Mouse (Mus musculus): ENCODE measurements around the gene Hdac11. TPM values are rescaled to one million over a fixed set of nuclear protein-coding genes. Genes with fewer than 3 reads are reported as not detected.

The Hdac11 gene
- polyA plus RNA-seq, 1 experiment from 2014 or later: 16.2 TPM

DNA sequence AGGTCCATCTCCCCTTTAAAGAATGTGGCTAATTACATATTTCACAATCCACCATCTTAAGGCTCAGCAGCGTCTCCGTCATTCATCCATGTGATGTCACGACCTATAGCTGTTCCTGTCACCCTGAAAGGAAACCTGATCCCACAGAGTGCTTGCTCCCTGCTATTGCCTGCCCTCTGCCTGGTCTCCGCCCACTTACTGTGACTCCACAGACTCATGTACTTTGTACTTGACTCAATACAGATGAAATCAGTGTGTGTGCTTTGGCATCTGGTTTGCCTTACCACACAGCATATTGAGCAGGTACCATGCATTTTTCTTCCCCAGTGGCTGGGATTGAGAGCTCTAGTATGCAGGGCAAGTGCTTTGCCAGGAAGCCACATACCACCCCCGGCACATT is 5.8 kb downstream of the Hdac11 start:
- 80% methylated on average over 5 of the region's 5 CpGs for WGBS
- H3K27me3 ChIP-seq (ENCODE audit: insufficient read depth, low read length): no peaks in the 10 kb centered on the region
- TF ChIP-seq CTCF (IDR thresholded peaks at IDR 0.05; ENCODE audit: low read depth): no peak
- H3K36me3 ChIP-seq (ENCODE audit: insufficient read depth, low read length): no peaks in the 10 kb centered on the region; the same call in 1 of the 2 replicates
- ATAC-seq (replicated peaks; ENCODE audit: low FRiP score, low read depth) (no peak), DNase-seq (ENCODE audit: low spot score) (no peak)
- H3K4me1 ChIP-seq (replicated peaks; ENCODE audit: insufficient read depth, low read length): peaks cover 11% of the 10 kb centered on the region; the same call in 1 of the 2 replicates
- H3K27ac ChIP-seq: no peak overlapping the region
- H3K9me3 ChIP-seq (replicated peaks; ENCODE audit: low read length): no peaks in the 10 kb centered on the region
- no peak overlapping the region for H3K4me3 ChIP-seq (replicated peaks; ENCODE audit: low read depth, low read length)
- no peak overlapping the region for H3K4me2 ChIP-seq (ENCODE audit: low read length)
- H3K9ac ChIP-seq (ENCODE audit: low read depth, low read length): no peak overlapping the region

- DNase-seq (ENCODE audit: low spot score) (no peak), ATAC-seq (replicated peaks; ENCODE audit: low FRiP score, low read depth) (no peak)
- Histone ChIP-seq H3K4me2 (ENCODE audit: low read length) (no peak overlapping the region), H3K9ac (ENCODE audit: low read depth, low read length) (no peak overlapping the region), H3K36me3 (ENCODE audit: insufficient read depth, low read length) (no peaks in the 10 kb centered on the region; the same call in 1 of the 2 replicates), H3K9me3 (replicated peaks; ENCODE audit: low read length) (no peaks in the 10 kb centered on the region), H3K27ac (no peak overlapping the region), H3K4me3 (replicated peaks; ENCODE audit: low read depth, low read length) (no peak overlapping the region), H3K27me3 (ENCODE audit: insufficient read depth, low read length) (no peaks in the 10 kb centered on the region), H3K4me1 (replicated peaks; ENCODE audit: insufficient read depth, low read length) (peaks cover 11% of the 10 kb centered on the region; the same call in 1 of the 2 replicates)
- no peak for TF ChIP-seq CTCF (IDR thresholded peaks at IDR 0.05; ENCODE audit: low read depth)
- WGBS: 60% methylated on average over 5 of the region's 5 CpGs
These were observed 6.9 kb downstream of the Hdac11 start for GRCm38 (mm10) chr6:91163195-91163911.

- H3K4me1 ChIP-seq (replicated peaks; ENCODE audit: insufficient read depth, low read length): 0 out of 2 replicates have a peak, but pooled peaks cover 3% of the 10 kb centered on the region
- H3K27me3 ChIP-seq (ENCODE audit: insufficient read depth, low read length): no peaks in the 10 kb centered on the region
- 81% methylated on average over 2 of the region's 2 CpGs for WGBS
- no peak for TF ChIP-seq CTCF (IDR thresholded peaks at IDR 0.05; ENCODE audit: low read depth)
- H3K4me3 ChIP-seq (replicated peaks; ENCODE audit: low read depth, low read length): no peak overlapping the region
- H3K4me2 ChIP-seq (ENCODE audit: low read length): no peak overlapping the region
- H3K36me3 ChIP-seq (ENCODE audit: insufficient read depth, low read length): peaks cover 6% of the 10 kb centered on the region
- DNase-seq (ENCODE audit: low spot score) (no peak), ATAC-seq (replicated peaks; ENCODE audit: low FRiP score, low read depth) (no peak)
- no peak overlapping the region for H3K27ac ChIP-seq
- no peaks in the 10 kb centered on the region for H3K9me3 ChIP-seq (replicated peaks; ENCODE audit: low read length)
- no peak overlapping the region for H3K9ac ChIP-seq (ENCODE audit: low read depth, low read length)
These were observed 8.1 kb downstream of the Hdac11 start for GRCm38 (mm10) chr6:91164584-91164983.

- Histone ChIP-seq H3K36me3 (ENCODE audit: insufficient read depth, low read length) (peaks cover 6% of the 10 kb centered on the region), H3K27me3 (ENCODE audit: insufficient read depth, low read length) (no peaks in the 10 kb centered on the region), H3K27ac (no peak overlapping the region), H3K4me3 (replicated peaks; ENCODE audit: low read depth, low read length) (no peak overlapping the region), H3K9ac (ENCODE audit: low read depth, low read length) (no peak overlapping the region), H3K9me3 (replicated peaks; ENCODE audit: low read length) (no peaks in the 10 kb centered on the region), H3K4me2 (ENCODE audit: low read length) (no peak overlapping the region), H3K4me1 (replicated peaks; ENCODE audit: insufficient read depth, low read length) (0 out of 2 replicates have a peak, but pooled peaks cover 3% of the 10 kb centered on the region)
- TF ChIP-seq CTCF (IDR thresholded peaks at IDR 0.05; ENCODE audit: low read depth): peak; percentile 93
- ATAC-seq (replicated peaks; ENCODE audit: low FRiP score, low read depth) (no peak), DNase-seq (ENCODE audit: low spot score) (peak; percentile 66)
- WGBS: 35% methylated on average over 3 of the region's 3 CpGs
These were observed 8.7 kb downstream of the Hdac11 start for GRCm38 (mm10) chr6:91165210-91165609.

GRCm38 (mm10) chr6:91167828-91168227 is 11.4 kb downstream of the Hdac11 start:
- Histone ChIP-seq H3K27me3 (ENCODE audit: insufficient read depth, low read length) (no peaks in the 10 kb centered on the region), H3K4me3 (replicated peaks; ENCODE audit: low read depth, low read length) (no peak overlapping the region), H3K9me3 (replicated peaks; ENCODE audit: low read length) (no peaks in the 10 kb centered on the region), H3K4me1 (replicated peaks; ENCODE audit: insufficient read depth, low read length) (no peaks in the 10 kb centered on the region), H3K9ac (ENCODE audit: low read depth, low read length) (no peak overlapping the region), H3K36me3 (ENCODE audit: insufficient read depth, low read length) (peaks cover 9% of the 10 kb centered on the region), H3K27ac (no peak overlapping the region), H3K4me2 (ENCODE audit: low read length) (no peak overlapping the region)
- DNase-seq (ENCODE audit: low spot score) (no peak), ATAC-seq (replicated peaks; ENCODE audit: low FRiP score, low read depth) (no peak)
- WGBS: 70% methylated on average over 3 of the region's 3 CpGs
- TF ChIP-seq CTCF (IDR thresholded peaks at IDR 0.05; ENCODE audit: low read depth): peak; percentile 51

DNA sequence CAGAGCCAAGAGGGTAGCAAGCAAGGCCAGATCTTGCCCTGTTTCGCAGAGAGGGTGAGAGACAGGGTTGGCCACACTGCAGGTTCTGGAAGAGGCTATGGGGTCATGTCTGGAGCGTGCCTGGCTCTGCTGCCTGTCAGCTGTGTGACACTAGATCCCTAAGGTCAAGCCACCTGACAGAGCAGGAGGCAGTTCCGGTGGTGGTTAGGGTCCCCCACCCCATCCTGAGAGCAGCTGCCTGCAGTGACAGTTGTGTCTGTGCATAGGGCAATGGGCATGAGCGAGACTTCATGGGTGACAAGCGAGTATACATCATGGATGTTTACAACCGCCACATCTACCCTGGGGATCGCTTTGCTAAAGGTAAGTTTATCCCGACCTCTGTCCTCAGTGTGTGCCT is 12.7 kb downstream of the Hdac11 start:
- Histone ChIP-seq H3K27ac (no peak overlapping the region), H3K4me3 (replicated peaks; ENCODE audit: low read depth, low read length) (no peak overlapping the region), H3K9me3 (replicated peaks; ENCODE audit: low read length) (no peaks in the 10 kb centered on the region), H3K36me3 (ENCODE audit: insufficient read depth, low read length) (peaks cover 9% of the 10 kb centered on the region), H3K27me3 (ENCODE audit: insufficient read depth, low read length) (no peaks in the 10 kb centered on the region), H3K4me2 (ENCODE audit: low read length) (no peak overlapping the region), H3K4me1 (replicated peaks; ENCODE audit: insufficient read depth, low read length) (no peaks in the 10 kb centered on the region), H3K9ac (ENCODE audit: low read depth, low read length) (no peak overlapping the region)
- WGBS: 79% methylated on average over 8 of the region's 8 CpGs
- TF ChIP-seq CTCF (IDR thresholded peaks at IDR 0.05; ENCODE audit: low read depth): no peak
- ATAC-seq (replicated peaks; ENCODE audit: low FRiP score, low read depth) (no peak), DNase-seq (ENCODE audit: low spot score) (no peak)
